Mouse (Mus musculus): Measurements from ENCODE around the gene Taf1c. TPM values are rescaled to one million over a fixed set of nuclear protein-coding genes. Genes with fewer than 3 reads are reported as not detected.

The Taf1c gene
- polyA plus RNA-seq, 1 experiment from 2014 or later: 10.7 TPM

DNA sequence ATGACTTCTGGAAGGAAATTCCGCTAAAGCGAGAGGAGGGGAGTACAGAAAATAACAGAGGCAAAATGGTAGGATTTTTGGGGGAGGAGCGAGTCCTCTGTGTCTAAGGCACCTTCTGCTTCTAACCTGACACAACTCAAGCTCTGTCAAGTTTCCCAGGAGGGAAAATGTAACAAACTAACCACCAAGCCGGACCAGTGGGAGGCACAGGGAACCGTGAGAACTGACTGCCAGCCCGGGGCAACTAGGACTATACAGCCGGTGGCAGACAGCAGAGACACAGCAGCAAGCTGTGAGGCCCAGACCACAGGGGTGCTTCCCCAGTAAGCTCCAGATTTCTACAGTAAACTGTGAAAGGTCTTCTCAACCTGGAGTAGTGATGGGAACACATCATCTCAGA is 36.1 kb downstream of the Taf1c start:
- Histone ChIP-seq H3K9ac (no peak overlapping the region), H3K27ac (no peak overlapping the region), H3K27me3 (replicated peaks) (no peaks in the 10 kb centered on the region), H3K4me3 (no peak overlapping the region), H3K36me3 (peaks cover 38% of the 10 kb centered on the region), H3K9me3 (replicated peaks) (no peaks in the 10 kb centered on the region), H3K4me1 (peaks cover 43% of the 10 kb centered on the region), H3K4me2 (no peak overlapping the region)
- WGBS (ENCODE audit: insufficient replicate concordance): 76% methylated on average over 7 of the region's 7 CpGs
- no peak for ATAC-seq

GRCm38 (mm10) chr8:119568251-119568650 is 36.8 kb downstream of the Taf1c start:
- H3K27me3 ChIP-seq (replicated peaks): no peaks in the 10 kb centered on the region
- 79% methylated on average over 9 of the region's 9 CpGs for WGBS (ENCODE audit: insufficient replicate concordance)
- peaks cover 45% of the 10 kb centered on the region for H3K36me3 ChIP-seq
- ATAC-seq: no peak
- no peaks in the 10 kb centered on the region for H3K9me3 ChIP-seq (replicated peaks)
- H3K27ac ChIP-seq: no peak overlapping the region
- H3K4me1 ChIP-seq: peaks cover 36% of the 10 kb centered on the region
- no peak overlapping the region for H3K4me2 ChIP-seq
- H3K9ac ChIP-seq: no peak overlapping the region
- H3K4me3 ChIP-seq: no peak overlapping the region

DNA sequence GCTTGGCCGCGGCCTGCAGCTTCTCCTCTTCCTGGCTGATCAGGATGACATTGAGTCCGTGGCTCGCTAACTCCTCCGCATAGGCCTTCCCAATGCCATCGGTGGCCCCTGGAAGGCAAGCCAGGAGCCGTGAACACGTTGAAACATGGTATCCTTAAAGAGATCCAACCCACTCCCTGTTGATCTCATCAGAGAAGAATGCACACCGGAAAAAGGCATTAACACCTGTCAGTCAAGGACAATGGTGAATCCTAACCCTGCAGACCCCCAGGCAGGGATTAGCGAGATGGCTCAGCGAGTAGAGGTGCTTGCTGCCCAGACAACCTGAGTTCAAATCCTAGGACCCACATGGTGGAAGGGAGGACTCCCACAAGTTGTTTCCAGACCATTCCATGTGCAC is 38.7 kb downstream of the Taf1c start:
- no peak for ATAC-seq
- 81% methylated on average over 11 of the region's 11 CpGs for WGBS (ENCODE audit: insufficient replicate concordance)

GRCm38 (mm10) chr8:119563849-119564251 is 41.2 kb downstream of the Taf1c start:
- Histone ChIP-seq H3K9ac (no peak overlapping the region), H3K27me3 (replicated peaks) (no peaks in the 10 kb centered on the region), H3K36me3 (peaks cover 62% of the 10 kb centered on the region), H3K4me3 (no peak overlapping the region), H3K4me2 (no peak overlapping the region), H3K27ac (no peak overlapping the region), H3K9me3 (replicated peaks) (no peaks in the 10 kb centered on the region), H3K4me1 (peaks cover 7% of the 10 kb centered on the region)
- ATAC-seq: no peak
- WGBS (ENCODE audit: insufficient replicate concordance): 87% methylated on average over 14 of the region's 14 CpGs

More for the DNA sequence above, 38.7 kb downstream of the Taf1c start:
- no peak overlapping the region for H3K27ac ChIP-seq
- H3K9ac ChIP-seq: no peak overlapping the region
- H3K36me3 ChIP-seq: peaks cover 62% of the 10 kb centered on the region
- H3K9me3 ChIP-seq (replicated peaks): no peaks in the 10 kb centered on the region
- H3K4me3 ChIP-seq: no peak overlapping the region
- H3K27me3 ChIP-seq (replicated peaks): no peaks in the 10 kb centered on the region
- no peak overlapping the region for H3K4me2 ChIP-seq
- H3K4me1 ChIP-seq: peaks cover 19% of the 10 kb centered on the region

DNA sequence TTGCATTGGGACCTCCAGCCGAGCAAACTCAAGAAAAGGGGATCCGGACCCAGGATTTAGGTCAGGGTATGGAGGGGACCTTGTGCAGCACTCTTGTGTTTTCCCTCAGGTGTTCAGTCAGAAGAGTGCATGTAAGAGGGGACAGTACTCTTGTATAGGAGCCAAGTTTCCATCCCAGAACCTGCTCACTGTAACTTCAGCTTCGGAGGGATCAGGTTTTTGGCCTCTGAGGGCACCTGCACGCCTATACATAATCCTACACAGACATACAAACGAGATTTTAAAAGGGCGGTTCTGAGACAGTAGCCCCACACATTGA is 45.7 kb downstream of the Taf1c start:
- ATAC-seq: no peak
- WGBS (ENCODE audit: insufficient replicate concordance): 81% methylated on average over 6 of the region's 6 CpGs
- H3K4me2 ChIP-seq: peak overlapping the region; percentile 81
- no peaks in the 10 kb centered on the region for H3K9me3 ChIP-seq (replicated peaks)
- H3K36me3 ChIP-seq: peaks cover 41% of the 10 kb centered on the region
- H3K9ac ChIP-seq: peak overlapping the region; percentile 89; the same call in 1 of the 2 replicates
- peak overlapping the region; percentile 70; the same call in 1 of the 2 replicates for H3K27ac ChIP-seq
- H3K27me3 ChIP-seq (replicated peaks): no peaks in the 10 kb centered on the region
- H3K4me3 ChIP-seq: peak overlapping the region; percentile 91
- H3K4me1 ChIP-seq: peaks cover 41% of the 10 kb centered on the region

DNA sequence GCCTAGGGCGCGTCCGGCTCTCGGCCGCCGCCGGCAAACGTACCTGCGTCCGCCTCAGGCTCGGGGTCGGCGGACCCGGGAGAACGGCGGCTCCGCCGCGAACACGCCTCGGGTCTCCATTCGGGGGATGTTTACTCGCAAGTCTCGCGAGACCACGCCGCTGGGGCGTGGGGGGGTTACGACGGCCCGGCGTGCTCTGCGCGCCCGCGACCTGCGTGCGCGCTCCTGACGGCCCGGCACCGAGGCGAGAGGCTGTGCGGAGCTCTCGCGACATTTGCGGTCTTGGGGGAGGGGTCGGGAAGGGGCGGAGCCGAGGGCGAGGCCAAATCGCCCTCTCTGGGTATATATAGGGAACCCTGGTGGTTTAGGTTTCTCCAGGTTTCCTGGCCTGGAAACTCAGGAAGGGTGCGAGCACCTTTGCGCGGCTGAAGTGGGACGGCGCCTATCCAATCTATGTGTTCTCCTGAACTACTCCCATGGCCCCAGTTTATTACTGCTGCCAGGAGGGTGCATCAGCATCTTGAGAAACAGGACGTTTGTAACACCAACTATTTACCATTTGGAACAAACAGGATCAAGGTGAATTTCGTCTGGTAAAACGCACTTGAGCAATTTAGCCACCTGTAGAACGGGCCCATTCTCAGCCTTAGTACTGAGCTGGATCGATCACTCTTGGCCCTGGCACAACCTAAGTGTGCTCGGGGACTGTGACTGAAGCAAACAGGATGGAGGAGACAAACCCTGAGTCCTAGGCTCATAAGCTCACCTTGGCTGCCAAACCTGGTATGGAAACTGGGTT is 46.2 kb downstream of the Taf1c start, which contains the start of gene Mbtps1:
TSS of gene Mbtps1 (minus strand) at position 133 of the 799 bp plus-strand sequence.
- Histone ChIP-seq H3K27ac (peak within 1 kb of the TSS; percentile 93), H3K27me3 (replicated peaks) (no peaks in the 10 kb centered on the region), H3K9ac (peak within 1 kb of the TSS; percentile 89), H3K36me3 (peaks cover 35% of the 10 kb centered on the region), H3K4me2 (peak within 1 kb of the TSS; percentile 81), H3K4me3 (peak within 1 kb of the TSS; percentile 91), H3K9me3 (replicated peaks) (no peaks in the 10 kb centered on the region), H3K4me1 (peaks cover 47% of the 10 kb centered on the region)
- ATAC-seq: peak; percentile 95
- WGBS (ENCODE audit: insufficient replicate concordance): 4% methylated on average over 63 of the region's 63 CpGs

- ATAC-seq: peak; percentile 90
- H3K27ac ChIP-seq: peak overlapping the region; percentile 93
- WGBS (ENCODE audit: insufficient replicate concordance): under 1% methylated on average over 55 of the region's 55 CpGs
- H3K9ac ChIP-seq: peak overlapping the region; percentile 89
- no peaks in the 10 kb centered on the region for H3K9me3 ChIP-seq (replicated peaks)
- H3K27me3 ChIP-seq (replicated peaks): no peaks in the 10 kb centered on the region
- peak overlapping the region; percentile 81 for H3K4me2 ChIP-seq
- peaks cover 27% of the 10 kb centered on the region for H3K36me3 ChIP-seq
- peaks cover 53% of the 10 kb centered on the region for H3K4me1 ChIP-seq
- peak overlapping the region; percentile 91 for H3K4me3 ChIP-seq
Observed at GRCm38 (mm10) chr8:119557821-119558602, 47.0 kb downstream of the Taf1c start.

GRCm38 (mm10) chr8:119557132-119557531 is 47.9 kb downstream of the Taf1c start:
- Histone ChIP-seq H3K4me2 (peak overlapping the region; percentile 81), H3K36me3 (peaks cover 19% of the 10 kb centered on the region), H3K9ac (peak overlapping the region; percentile 89), H3K9me3 (replicated peaks) (no peaks in the 10 kb centered on the region), H3K27me3 (replicated peaks) (no peaks in the 10 kb centered on the region), H3K27ac (0 out of 2 replicates have a peak overlapping the region, but pooled peaks have one; percentile 20), H3K4me1 (peaks cover 62% of the 10 kb centered on the region), H3K4me3 (peak overlapping the region; percentile 91)
- 62% methylated on average over 9 of the region's 9 CpGs for WGBS (ENCODE audit: insufficient replicate concordance)
- ATAC-seq: no peak

- Histone ChIP-seq H3K4me2 (no peak overlapping the region), H3K9me3 (replicated peaks) (no peaks in the 10 kb centered on the region), H3K27ac (no peak overlapping the region), H3K4me1 (peaks cover 75% of the 10 kb centered on the region), H3K27me3 (replicated peaks) (no peaks in the 10 kb centered on the region), H3K4me3 (no peak overlapping the region), H3K9ac (no peak overlapping the region), H3K36me3 (peaks cover 13% of the 10 kb centered on the region)
- no peak for ATAC-seq
- 83% methylated on average over 6 of the region's 6 CpGs for WGBS (ENCODE audit: insufficient replicate concordance)
Observed at GRCm38 (mm10) chr8:119555861-119556260, 49.2 kb downstream of the Taf1c start.

- H3K36me3 ChIP-seq: peaks cover 25% of the 10 kb centered on the region
- H3K4me3 ChIP-seq: no peak overlapping the region
- peaks cover 74% of the 10 kb centered on the region for H3K4me1 ChIP-seq
- peak overlapping the region; percentile 33 for H3K4me2 ChIP-seq
- H3K27me3 ChIP-seq (replicated peaks): no peaks in the 10 kb centered on the region
- ATAC-seq: peak; percentile 46; the same call in 1 of the 2 replicates
- H3K9me3 ChIP-seq (replicated peaks): no peaks in the 10 kb centered on the region
- 34% methylated on average over 2 of the region's 2 CpGs for WGBS (ENCODE audit: insufficient replicate concordance)
- peak overlapping the region; percentile 46; the same call in 1 of the 2 replicates for H3K9ac ChIP-seq
- no peak overlapping the region for H3K27ac ChIP-seq
Observed at GRCm38 (mm10) chr8:119552967-119553366, 52.1 kb downstream of the Taf1c start.

DNA sequence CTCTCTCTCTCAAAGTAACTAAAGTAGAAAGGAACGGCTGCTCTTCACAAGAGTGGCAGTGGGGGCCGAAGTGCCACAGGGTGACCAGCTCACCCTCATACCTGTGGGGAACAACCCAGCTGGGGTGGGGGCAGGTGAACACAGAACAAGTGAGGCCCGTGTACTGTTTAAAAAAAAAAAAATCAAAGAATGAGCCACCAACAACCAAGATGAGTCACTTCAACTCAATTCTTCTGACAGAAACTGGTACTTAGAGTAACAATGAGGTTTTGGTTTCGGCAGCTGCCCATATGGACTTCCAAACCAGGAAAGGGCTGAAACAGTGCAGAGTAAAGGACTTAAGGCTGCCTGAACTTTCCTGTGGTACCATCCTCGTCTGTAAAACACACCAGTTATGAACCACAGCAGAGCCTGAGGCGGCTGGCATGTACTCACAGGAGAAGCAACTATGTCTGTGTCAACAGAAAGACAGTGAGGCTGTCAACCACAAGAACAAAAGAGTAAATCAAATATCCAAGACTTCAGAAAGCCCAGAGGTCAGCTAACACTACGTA is 56.4 kb downstream of the Taf1c start:
- Histone ChIP-seq H3K27me3 (replicated peaks) (no peaks in the 10 kb centered on the region), H3K4me3 (no peak overlapping the region), H3K4me2 (no peak overlapping the region), H3K9me3 (replicated peaks) (no peaks in the 10 kb centered on the region), H3K27ac (no peak overlapping the region), H3K4me1 (peaks cover 33% of the 10 kb centered on the region), H3K36me3 (peaks cover 55% of the 10 kb centered on the region), H3K9ac (no peak overlapping the region)
- no peak for ATAC-seq
- WGBS (ENCODE audit: insufficient replicate concordance): 70% methylated on average over 7 of the region's 7 CpGs
